Mouse (Mus musculus) thymus, adult 2 months (tissue): ENCODE results near the gene Pde10a. TPM values are rescaled to one million over a fixed set of nuclear protein-coding genes. Genes with fewer than 3 reads are reported as not detected.

Experiments
- DNase-seq: peaks from one replicate; pipeline ENCODE4 v3.0.0; 2021
- H3K27ac ChIP-seq: fragments of 200-500 bp; 2 replicates; pipeline ENCODE4 v1.5.1; 2012; ENCODE audit warnings: low read length, control low read depth; ENCODE audit not compliant: control insufficient read depth, insufficient read depth
- H3K27me3 ChIP-seq: fragments of 200-500 bp; 2 replicates; pipeline ENCODE4 v1.6.1; 2012; ENCODE audit warnings: mild to moderate bottlenecking, low read length, moderate library complexity, mixed read lengths; ENCODE audit not compliant: control insufficient read depth, insufficient read depth
- H3K36me3 ChIP-seq: fragments of 200-500 bp; 2 replicates; pipeline ENCODE4 v1.6.1; 2012; ENCODE audit warnings: mild to moderate bottlenecking, low read length, moderate library complexity; ENCODE audit not compliant: control insufficient read depth, insufficient read depth
- H3K4me1 ChIP-seq: fragments of 200-500 bp; replicated peaks from 2 replicates; pipeline ENCODE4 v1.6.1; 2012; ENCODE audit warnings: low read length; ENCODE audit not compliant: control insufficient read depth, insufficient read depth
- H3K4me3 ChIP-seq: fragments of 200-500 bp; 2 replicates; pipeline ENCODE4 v1.5.1; 2012; ENCODE audit warnings: mild to moderate bottlenecking, low read length, control low read depth, moderate library complexity; ENCODE audit not compliant: control insufficient read depth, insufficient read depth
- CTCF ChIP-seq: fragments of 200-500 bp; IDR thresholded peaks from 2 replicates; pipeline ENCODE4 v1.5.1; 2012; ENCODE audit warnings: mild to moderate bottlenecking, control low read depth, low read length, moderate library complexity, borderline replicate concordance; ENCODE audit not compliant: control insufficient read depth, poor library complexity, insufficient read depth; ENCODE audit errors: extremely low read depth
- POLR2A ChIP-seq: fragments of 200-500 bp; IDR thresholded peaks from 2 replicates; pipeline ENCODE4 v1.6.1; 2012; ENCODE audit warnings: mild to moderate bottlenecking, low read length, control low read depth, moderate library complexity; ENCODE audit not compliant: control insufficient read depth, poor library complexity, insufficient read depth; ENCODE audit errors: extremely low read depth
- WGBS: fragments of 180-500 bp; shearing (Covaris S2); methylation state at CpG from one replicate; pipeline ENCODE4 v1.1.7; 2018; 5-methylcytosine and 5-hydroxymethylcytosine counted together
- polyA plus RNA-seq: library from polyadenylated mRNA; depleted of rRNA; stranded (reverse); fragments of >200 nt; gene quantifications from 2 replicates; pipeline ENCODE4 v1.2.3, GENCODE M21; 2012

Pde10a gene
- polyA plus RNA-seq, 1 experiment: 4.8 TPM

DNA sequence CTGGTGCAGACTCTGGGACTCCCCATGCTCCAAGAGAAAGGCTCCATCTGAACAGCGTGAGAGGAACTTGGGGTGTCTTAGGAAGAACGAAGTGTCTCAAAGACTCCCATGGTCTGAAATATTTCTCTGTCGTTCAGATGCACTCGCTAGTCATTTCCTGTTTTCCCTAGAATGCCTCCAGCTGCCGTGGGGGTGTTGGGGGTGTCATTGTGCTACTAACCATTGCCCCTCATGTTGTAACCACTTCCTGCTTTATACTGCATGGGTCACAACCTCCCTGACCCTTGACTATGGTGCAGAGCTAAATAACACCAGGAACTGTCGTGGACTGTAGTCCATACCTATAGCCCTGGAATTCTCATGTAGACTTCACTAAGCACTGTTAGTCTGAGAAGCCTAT lies 321.3 kb downstream of the Pde10a start:
- Histone ChIP-seq H3K4me1 (peaks cover 14% of the 10 kb centered on the region), H3K36me3 (no peaks in the 10 kb centered on the region), H3K27ac (no peak overlapping the region), H3K27me3 (no peaks in the 10 kb centered on the region), H3K4me3 (no peak overlapping the region)
- WGBS: 17% methylated on average over 6 of the region's 6 CpGs
- peak; percentile 37 for DNase-seq
- TF ChIP-seq CTCF (no peak), POLR2A (no peak)

DNA sequence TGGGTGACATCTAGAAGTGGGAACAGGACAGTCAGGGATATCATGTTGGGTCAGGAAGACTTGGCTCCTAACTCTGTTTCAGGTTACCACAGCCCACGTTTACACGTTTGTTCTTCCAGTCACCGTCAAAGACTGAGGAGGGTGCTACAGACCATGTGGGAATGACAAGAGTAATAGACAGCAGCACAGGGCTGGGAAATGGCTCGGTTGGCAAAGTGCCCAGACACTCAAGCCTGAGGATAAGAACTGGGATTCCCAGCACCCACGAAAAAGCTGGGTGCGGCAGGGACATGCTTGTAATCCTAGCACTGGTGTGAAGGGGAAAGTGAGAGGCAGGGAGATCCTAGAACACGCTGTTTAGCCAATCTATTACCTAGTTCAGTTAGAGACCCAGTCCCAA lies 322.4 kb downstream of the Pde10a start:
- Histone ChIP-seq H3K27me3 (no peaks in the 10 kb centered on the region), H3K27ac (no peak overlapping the region), H3K4me3 (no peak overlapping the region), H3K4me1 (peaks cover 14% of the 10 kb centered on the region), H3K36me3 (no peaks in the 10 kb centered on the region)
- TF ChIP-seq POLR2A (no peak), CTCF (no peak)
- no peak for DNase-seq
- WGBS: 94% methylated on average over 7 of the region's 7 CpGs

DNA sequence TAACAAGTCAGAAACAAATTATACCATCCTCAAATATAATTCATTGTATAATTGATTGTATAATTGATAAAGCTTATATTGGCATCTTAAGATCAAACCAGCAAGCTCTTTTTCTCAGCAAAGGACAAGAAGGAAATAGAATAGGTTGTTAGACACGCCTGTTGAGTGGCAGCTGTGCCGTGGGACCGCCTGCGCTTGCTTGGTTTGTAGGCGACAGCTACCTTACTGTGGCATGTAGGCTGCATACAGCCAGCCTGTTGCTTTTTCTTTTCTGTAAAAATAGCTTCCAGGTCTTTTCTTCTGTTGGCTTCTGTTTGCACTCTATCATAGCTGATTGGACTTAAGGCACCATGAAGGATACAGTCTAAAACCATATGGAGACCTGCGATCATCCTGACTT lies 326.7 kb downstream of the Pde10a start:
- 70% methylated on average over 6 of the region's 6 CpGs for WGBS
- H3K27me3 ChIP-seq: no peaks in the 10 kb centered on the region
- no peak for TF ChIP-seq POLR2A
- no peak for TF ChIP-seq CTCF

DNA sequence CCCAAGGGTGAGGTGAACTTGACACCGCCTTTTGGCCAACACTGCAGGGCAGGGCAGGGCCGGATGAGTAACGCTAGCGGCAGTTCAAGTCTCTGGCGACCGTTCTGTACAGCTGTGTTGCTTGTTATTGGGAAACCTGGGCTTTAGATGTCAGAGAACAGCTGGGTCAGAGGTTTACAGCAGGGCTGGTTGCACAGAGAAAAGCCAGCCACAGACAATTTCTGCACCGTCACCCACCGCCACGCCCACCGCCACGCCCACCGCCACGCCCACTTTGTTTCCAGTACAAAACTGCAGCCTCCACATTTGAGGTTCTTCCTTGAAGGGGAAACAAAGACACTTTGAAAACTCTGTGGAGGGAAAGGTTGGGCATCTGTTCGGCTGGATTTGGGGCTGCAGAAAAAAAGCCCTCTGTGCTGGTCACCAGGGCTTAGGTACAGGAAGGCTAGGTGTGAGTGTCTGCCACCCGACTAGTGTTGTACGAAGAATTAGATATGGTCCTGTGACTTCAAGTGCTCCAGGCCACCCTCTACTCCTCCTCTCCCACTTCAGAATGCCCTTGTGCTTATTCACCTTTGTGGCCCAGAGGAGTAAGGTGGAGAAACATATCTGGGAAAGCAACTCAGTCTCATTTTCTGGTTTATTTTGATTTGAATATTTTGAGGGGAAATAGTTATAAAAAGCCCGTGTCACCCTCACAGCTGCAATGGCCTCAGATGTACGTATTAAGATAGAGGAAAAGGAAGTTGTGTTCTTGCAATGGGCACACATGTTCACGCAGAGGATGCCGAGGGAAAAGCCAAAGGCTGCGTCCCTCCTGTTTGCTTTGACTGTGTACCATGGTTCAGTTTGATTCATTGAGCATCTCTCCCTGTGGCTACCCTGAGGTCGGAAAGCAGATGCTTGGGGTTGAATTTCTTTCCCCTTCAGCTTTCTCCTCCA lies 331.5 kb downstream of the Pde10a start:
- Histone ChIP-seq H3K27me3 (no peaks in the 10 kb centered on the region), H3K27ac (peak overlapping the region; percentile 90), H3K4me1 (peaks cover 23% of the 10 kb centered on the region), H3K36me3 (no peaks in the 10 kb centered on the region), H3K4me3 (peak overlapping the region; percentile 21)
- WGBS: 4% methylated on average over 22 of the region's 22 CpGs
- TF ChIP-seq POLR2A: no peak
- TF ChIP-seq CTCF: no peak
- peak; percentile 92 for DNase-seq

More for the DNA sequence above, 326.7 kb downstream of the Pde10a start:
- Histone ChIP-seq H3K27ac (no peak overlapping the region), H3K4me3 (no peak overlapping the region), H3K4me1 (peaks cover 22% of the 10 kb centered on the region), H3K36me3 (no peaks in the 10 kb centered on the region)
- DNase-seq: no peak

DNA sequence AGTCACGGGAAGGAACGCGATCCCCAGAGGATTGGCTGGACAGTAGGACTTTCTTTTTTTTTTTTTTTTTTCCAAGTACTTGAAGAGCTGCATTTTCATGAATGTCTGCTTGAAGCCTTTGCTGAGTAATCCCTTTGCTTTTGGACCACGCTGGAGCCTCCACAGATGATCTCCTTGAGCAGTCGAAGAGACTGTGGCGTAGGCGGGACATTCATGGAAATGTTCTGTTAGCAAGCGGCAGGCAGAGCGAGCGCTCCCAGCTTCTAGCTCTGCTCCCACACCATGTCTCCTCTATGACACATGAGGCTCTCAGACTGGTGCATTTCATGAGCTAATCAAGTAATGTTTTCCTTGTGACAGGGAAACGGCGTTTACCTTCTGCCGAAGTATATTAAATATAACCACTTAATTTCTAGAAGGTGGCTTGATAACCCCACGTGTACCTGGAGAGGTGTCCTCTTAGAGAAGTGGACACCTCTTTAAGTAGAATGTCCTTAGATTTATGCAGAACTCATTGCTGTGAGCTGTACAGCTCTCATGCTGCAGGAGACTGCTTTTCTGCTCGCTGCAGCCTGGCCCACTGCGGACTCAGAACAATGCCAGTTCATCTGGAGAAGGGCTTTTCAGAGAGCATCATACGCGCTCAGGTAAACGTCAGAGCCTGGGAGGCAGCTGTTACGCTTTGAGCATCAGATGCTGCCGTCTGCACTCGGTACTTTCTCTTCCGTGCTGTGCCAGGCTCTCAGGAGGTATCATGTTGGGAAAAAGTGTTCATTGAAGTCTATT lies 333.7 kb downstream of the Pde10a start:
- Histone ChIP-seq H3K27ac (no peak overlapping the region), H3K4me3 (no peak overlapping the region), H3K36me3 (no peaks in the 10 kb centered on the region), H3K4me1 (peaks cover 19% of the 10 kb centered on the region), H3K27me3 (no peaks in the 10 kb centered on the region)
- 95% methylated on average over 23 of the region's 23 CpGs for WGBS
- no peak for DNase-seq
- TF ChIP-seq POLR2A: no peak
- no peak for TF ChIP-seq CTCF

DNA sequence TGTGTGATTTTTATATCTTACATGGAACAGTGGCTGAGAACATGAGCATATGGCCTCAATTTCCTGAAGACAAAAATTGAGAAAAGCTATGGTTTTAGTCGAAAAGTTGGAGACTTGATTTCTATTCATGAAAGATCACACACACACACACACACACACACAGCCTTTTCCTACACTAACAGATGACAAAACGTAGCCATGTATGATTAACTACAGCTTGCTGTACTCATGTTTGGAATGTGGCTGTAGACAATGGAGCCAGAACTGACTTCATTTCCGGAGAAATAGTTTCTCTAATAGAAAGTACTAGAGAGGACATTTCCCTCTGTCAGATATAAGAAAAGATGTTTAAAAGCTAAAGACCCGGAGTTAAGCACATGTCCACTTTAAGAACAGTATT lies 334.3 kb downstream of the Pde10a start:
- DNase-seq: no peak
- no peak for TF ChIP-seq CTCF
- no peak for TF ChIP-seq POLR2A
- Histone ChIP-seq H3K27me3 (no peaks in the 10 kb centered on the region), H3K27ac (no peak overlapping the region), H3K4me1 (peaks cover 18% of the 10 kb centered on the region), H3K36me3 (no peaks in the 10 kb centered on the region), H3K4me3 (no peak overlapping the region)
- 77% methylated on average over 4 of the region's 4 CpGs for WGBS
